7 mouse cellular contexts compared by ENCODE assay signal in the genomic region with DNA sequence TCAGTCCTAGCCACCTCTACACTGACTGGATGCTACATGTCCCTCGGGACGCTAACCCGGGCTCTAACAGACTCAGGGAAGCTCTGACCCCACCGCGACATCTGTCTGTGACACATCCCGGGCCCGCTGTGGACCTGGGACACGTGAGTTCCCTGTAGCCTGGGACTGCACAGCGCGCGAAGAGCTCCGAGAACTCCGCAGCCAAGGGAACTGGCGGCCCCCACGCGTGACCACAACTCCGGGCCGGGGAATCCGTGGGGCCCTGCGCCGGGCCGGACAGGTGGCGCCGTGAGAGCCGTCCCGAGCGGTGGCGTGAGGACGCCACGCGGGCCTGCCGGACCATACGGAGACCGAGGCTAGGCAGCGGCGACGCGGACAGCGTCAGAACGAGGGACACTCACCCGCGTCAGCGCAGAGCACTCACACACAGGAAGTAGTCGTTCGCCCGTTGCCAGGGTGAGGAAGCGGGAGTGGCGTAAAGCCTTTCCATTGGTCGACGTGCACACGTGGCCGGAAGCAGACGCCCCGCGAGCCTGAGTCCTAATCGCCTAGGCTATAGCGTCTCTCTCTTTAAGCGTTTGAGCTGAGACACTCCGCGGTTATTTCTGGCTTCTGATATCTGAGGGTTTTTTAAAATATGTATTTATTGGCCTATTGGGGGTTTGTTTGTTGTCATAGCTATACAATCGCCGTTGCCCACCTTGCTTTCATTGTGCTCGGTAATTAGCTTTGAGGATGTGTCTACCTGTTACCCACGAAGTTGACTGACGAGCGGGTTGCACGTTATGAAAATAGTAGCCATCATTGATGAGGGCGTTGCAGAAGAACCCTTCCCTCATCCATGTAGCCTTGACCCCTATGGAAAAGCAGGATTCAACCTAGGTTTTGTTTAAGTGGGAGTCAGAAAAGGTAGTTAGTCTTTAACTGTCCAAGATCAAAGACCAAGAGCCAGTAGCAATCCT. TPM values are rescaled to one million over a fixed set of nuclear protein-coding genes. Genes with fewer than 3 reads are reported as not detected.
DNase-seq lines count a peak whose midpoint lies in the region; ATAC-seq lines count a peak whose summit lies in the region.

Tasp1 (minus strand) TSS at position 453 of the 962 bp plus-strand sequence.

- H3K9ac ChIP-seq in embryonic facial prominence, embryonic 11.5 days (replicated peaks; ENCODE audit: low read length), result peak within 1 kb of the TSS; percentile 88
- H3K9ac ChIP-seq in midbrain, embryonic 13.5 days (replicated peaks), result peak within 1 kb of the TSS; percentile 88

- peak; percentile 97 for DNase-seq in adrenal gland, postnatal 14 days
- peak; percentile 96 for DNase-seq in embryonic facial prominence, embryonic 11.5 days (ENCODE audit: low spot score)
- DNase-seq in kidney, adult 11 months, result peak; percentile 94
- peak; percentile 92 for DNase-seq in limb, embryonic 10.5 days (ENCODE audit: low spot score)
- peak; percentile 85 for DNase-seq in spleen, adult 12 weeks (ENCODE audit: low spot score)

- H3K4me1 ChIP-seq in embryonic facial prominence, embryonic 11.5 days (ENCODE audit: control insufficient read depth, insufficient read depth, low read length), result no peaks in the 10 kb centered on the region
- H3K4me1 ChIP-seq in limb, embryonic 10.5 days, result peaks cover 7% of the 10 kb centered on the region
- peaks cover 12% of the 10 kb centered on the region for H3K4me1 ChIP-seq in midbrain, embryonic 13.5 days (replicated peaks)

- no peaks in the 10 kb centered on the region for H3K36me3 ChIP-seq in embryonic facial prominence, embryonic 11.5 days (replicated peaks; ENCODE audit: control insufficient read depth, insufficient read depth, low read depth, low read length)
- H3K36me3 ChIP-seq in limb, embryonic 10.5 days, result no peaks in the 10 kb centered on the region
- no peaks in the 10 kb centered on the region for H3K36me3 ChIP-seq in midbrain, embryonic 13.5 days

- no peaks in the 10 kb centered on the region for H3K27me3 ChIP-seq in embryonic facial prominence, embryonic 11.5 days (ENCODE audit: control insufficient read depth, insufficient read depth, low read length)
- H3K27me3 ChIP-seq in limb, embryonic 10.5 days (ENCODE audit: low read depth, poor library complexity, severe bottlenecking), result no peaks in the 10 kb centered on the region
- H3K27me3 ChIP-seq in midbrain, embryonic 13.5 days, result no peaks in the 10 kb centered on the region

- peak; percentile 100 for ATAC-seq in embryonic facial prominence, embryonic 11.5 days (replicated peaks; ENCODE audit: insufficient number of reproducible peaks, low FRiP score, low TSS enrichment, low read depth)
- peak; percentile 97 for ATAC-seq in granulocyte monocyte progenitor cell, adult 5-6 weeks (replicated peaks; ENCODE audit: poor library complexity, severe bottlenecking)
- ATAC-seq in midbrain, embryonic 13.5 days, result peak; percentile 100

- whole genome bisulfite sequencing in embryonic facial prominence, embryonic 11.5 days, result 2% methylated on average over 68 of the region's 68 CpGs
- under 1% methylated on average over 68 of the region's 68 CpGs for WGBS in limb, embryonic 10.5 days
- 1% methylated on average over 68 of the region's 68 CpGs for WGBS in midbrain, embryonic 13.5 days

- peak within 1 kb of the TSS; percentile 75 for H3K27ac ChIP-seq in embryonic facial prominence, embryonic 11.5 days (replicated peaks; ENCODE audit: low read depth, low read length)
- H3K27ac ChIP-seq in limb, embryonic 10.5 days, result peak within 1 kb of the TSS; percentile 95
- peak within 1 kb of the TSS; percentile 89 for H3K27ac ChIP-seq in midbrain, embryonic 13.5 days

- H3K4me3 ChIP-seq in embryonic facial prominence, embryonic 11.5 days (ENCODE audit: low read depth, low read length), result peak within 1 kb of the TSS; percentile 85
- H3K4me3 ChIP-seq in limb, embryonic 10.5 days, result peak within 1 kb of the TSS; percentile 90
- peak within 1 kb of the TSS; percentile 89 for H3K4me3 ChIP-seq in midbrain, embryonic 13.5 days (replicated peaks)

- H3K4me2 ChIP-seq in embryonic facial prominence, embryonic 11.5 days (ENCODE audit: low read depth, low read length), result peak within 1 kb of the TSS; percentile 77
- H3K4me2 ChIP-seq in midbrain, embryonic 13.5 days (replicated peaks), result peak within 1 kb of the TSS; percentile 83

- no peaks in the 10 kb centered on the region for H3K9me3 ChIP-seq in embryonic facial prominence, embryonic 11.5 days (replicated peaks; ENCODE audit: control insufficient read depth, low read length)
- H3K9me3 ChIP-seq in limb, embryonic 10.5 days (replicated peaks), result no peaks in the 10 kb centered on the region
- H3K9me3 ChIP-seq in midbrain, embryonic 13.5 days, result no peaks in the 10 kb centered on the region

RNA-seq across cellular contexts. Expression of gene Tasp1, which starts in this region (rescaled TPM):
- total RNA-seq in adrenal gland, postnatal 14 days (2021), result 9.5 and 10.7 TPM in 2 replicates
- 20.9 and 21.1 TPM in 2 replicates for polyA plus RNA-seq in embryonic facial prominence, embryonic 11.5 days (2014; fragmentation: Nextera tagmentation; extraction: Ambion mirVana)
- 21.0 and 23.5 TPM in 2 replicates for total RNA-seq in granulocyte monocyte progenitor cell, adult 5-6 weeks (2014; fragmentation: Nextera tagmentation)
- 23.3 and 31.4 TPM in 2 replicates for total RNA-seq in granulocyte monocyte progenitor cell, adult 5-6 weeks (2017)
- polyA plus RNA-seq in limb, embryonic 10.5 days (2016; fragmentation: Nextera tagmentation; extraction: Ambion mirVana), result 20.4 and 22.1 TPM in 2 replicates
- 16.0 and 17.7 TPM in 2 replicates for polyA plus RNA-seq in midbrain, embryonic 13.5 days (2015; fragmentation: Nextera tagmentation; extraction: Ambion mirVana)

Comparison
In these comparisons a context has a peak if more than half of its experiments do, and no peak if none do; other contexts are left out.
1. Peak in every context shown above with its lines: DNase-seq, ATAC-seq, H3K4me3 ChIP-seq and H3K27ac ChIP-seq.